Mouse (Mus musculus) embryonic fibroblast, embryonic 13.5 days (primary cell): ENCODE measurements around the gene Mrps2. TPM values are rescaled to one million over a fixed set of nuclear protein-coding genes. Genes with fewer than 3 reads are reported as not detected.

ENCODE experiments used
- H3K27ac ChIP-seq: 2 replicates; pipeline ENCODE4 v1.5.1; 2012; ENCODE audit warnings: low read length, control low read depth, inconsistent platforms; ENCODE audit not compliant: insufficient read depth
- H3K4me1 ChIP-seq: 2 replicates; pipeline ENCODE4 v1.6.1; 2011; ENCODE audit warnings: low read length; ENCODE audit not compliant: control insufficient read depth, insufficient read depth
- H3K4me3 ChIP-seq: 2 replicates; pipeline ENCODE4 v1.5.1; 2011; ENCODE audit warnings: mild to moderate bottlenecking, control low read depth, low read length; ENCODE audit not compliant: insufficient read depth
- CTCF ChIP-seq: IDR thresholded peaks from 2 replicates; pipeline ENCODE4 v1.5.1; 2011; ENCODE audit warnings: mild to moderate bottlenecking, control low read depth, low read length, moderate library complexity, borderline replicate concordance; ENCODE audit not compliant: insufficient read depth
- POLR2A ChIP-seq: IDR thresholded peaks from 2 replicates; pipeline ENCODE4 v1.6.1; 2011; ENCODE audit warnings: low read depth, mild to moderate bottlenecking, control low read depth, low read length, moderate library complexity
- polyA plus RNA-seq: library from polyadenylated mRNA; stranded (reverse); fragments of >200 nt; gene quantifications from 2 replicates; pipeline ENCODE4 v1.2.4, GENCODE M21; 2011; ENCODE audit warnings: low read depth; ENCODE audit not compliant: missing spikeins, insufficient read length

Mrps2 gene
- polyA plus RNA-seq, 1 experiment, result 37.4 TPM

GRCm38 (mm10) chr2:28518231-28518630 lies 50.4 kb downstream of the Mrps2 start:
- TF ChIP-seq POLR2A (no peak), CTCF (no peak)
- Histone ChIP-seq H3K4me1 (0 out of 2 replicates have a peak, but pooled peaks cover 4% of the 10 kb centered on the region), H3K27ac (no peak overlapping the region), H3K4me3 (no peak overlapping the region)

DNA sequence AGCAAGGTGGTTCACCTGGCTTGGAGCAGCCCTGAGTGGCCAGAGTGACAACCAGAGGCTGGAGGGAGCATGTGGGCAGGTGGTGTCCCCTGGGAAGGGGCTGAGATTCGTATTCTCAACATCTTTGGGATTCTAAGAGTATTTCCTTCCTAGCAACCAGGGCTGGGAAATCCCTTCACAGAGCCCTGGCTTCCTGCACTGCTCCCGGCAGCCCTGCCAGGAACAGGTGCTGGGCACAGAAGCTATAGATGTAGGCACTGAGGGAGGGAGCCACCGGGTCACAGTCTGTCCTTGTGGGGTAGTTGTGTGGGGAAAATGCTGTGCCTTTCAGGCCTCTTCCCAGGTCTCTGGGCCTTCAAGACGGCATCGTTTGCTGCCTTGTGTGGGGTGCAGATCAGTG lies 52.7 kb downstream of the Mrps2 start:
- no peak for TF ChIP-seq CTCF
- TF ChIP-seq POLR2A, result no peak
- peaks cover 18% of the 10 kb centered on the region; the same call in 1 of the 2 replicates for H3K4me1 ChIP-seq
- H3K4me3 ChIP-seq, result no peak overlapping the region
- no peak overlapping the region for H3K27ac ChIP-seq

Other genes with a start within 250 kb of the Mrps2 start
- 2.4 and 3.7 TPM in 2 replicates for gene Ppp1r26, start 21.3 kb upstream of the Mrps2 start, polyA plus RNA-seq
- gene 1700007K13Rik, start 1.7 kb upstream of the Mrps2 start, polyA plus RNA-seq, result 6.6 and 6.8 TPM in 2 replicates
- not detected in 2 replicates for gene Gbgt1, start 28.8 kb downstream of the Mrps2 start, polyA plus RNA-seq
- not detected in 2 replicates for gene Gm10134, start 38.0 kb downstream of the Mrps2 start, polyA plus RNA-seq
- gene Ralgds, start 45.1 kb downstream of the Mrps2 start, polyA plus RNA-seq, result 26.5 and 36.9 TPM in 2 replicates
- not detected in 2 replicates for gene Cel, start 95.3 kb downstream of the Mrps2 start, polyA plus RNA-seq
- 15.1 and 23.1 TPM in 2 replicates for gene Gtf3c5, start 115.7 kb downstream of the Mrps2 start, polyA plus RNA-seq
- not detected in 2 replicates for gene Gfi1b, start 153.9 kb downstream of the Mrps2 start, polyA plus RNA-seq
- 18.5 and 22.2 TPM in 2 replicates for gene Tsc1, start 173.2 kb downstream of the Mrps2 start, polyA plus RNA-seq
- gene Spaca9, start 231.7 kb downstream of the Mrps2 start, polyA plus RNA-seq, result 2.0 TPM in 1 of 2 replicates, not detected in the other
- gene Ak8, start 232.1 kb downstream of the Mrps2 start, polyA plus RNA-seq, result not detected in 2 replicates